Mouse (Mus musculus) colon, adult 2 months (tissue): ENCODE data around the gene Fam129b. TPM values are rescaled to one million over a fixed set of nuclear protein-coding genes. Genes with fewer than 3 reads are reported as not detected.

Experiments used
- polyA plus RNA-seq: library from polyadenylated mRNA; depleted of rRNA; stranded (reverse); fragments of >200 nt; gene quantifications from 2 replicates; pipeline ENCODE4 v1.2.3, GENCODE M21; 2012; rRNA removed

Fam129b gene
- 64.1 and 85.2 TPM in 2 replicates for polyA plus RNA-seq

DNA sequence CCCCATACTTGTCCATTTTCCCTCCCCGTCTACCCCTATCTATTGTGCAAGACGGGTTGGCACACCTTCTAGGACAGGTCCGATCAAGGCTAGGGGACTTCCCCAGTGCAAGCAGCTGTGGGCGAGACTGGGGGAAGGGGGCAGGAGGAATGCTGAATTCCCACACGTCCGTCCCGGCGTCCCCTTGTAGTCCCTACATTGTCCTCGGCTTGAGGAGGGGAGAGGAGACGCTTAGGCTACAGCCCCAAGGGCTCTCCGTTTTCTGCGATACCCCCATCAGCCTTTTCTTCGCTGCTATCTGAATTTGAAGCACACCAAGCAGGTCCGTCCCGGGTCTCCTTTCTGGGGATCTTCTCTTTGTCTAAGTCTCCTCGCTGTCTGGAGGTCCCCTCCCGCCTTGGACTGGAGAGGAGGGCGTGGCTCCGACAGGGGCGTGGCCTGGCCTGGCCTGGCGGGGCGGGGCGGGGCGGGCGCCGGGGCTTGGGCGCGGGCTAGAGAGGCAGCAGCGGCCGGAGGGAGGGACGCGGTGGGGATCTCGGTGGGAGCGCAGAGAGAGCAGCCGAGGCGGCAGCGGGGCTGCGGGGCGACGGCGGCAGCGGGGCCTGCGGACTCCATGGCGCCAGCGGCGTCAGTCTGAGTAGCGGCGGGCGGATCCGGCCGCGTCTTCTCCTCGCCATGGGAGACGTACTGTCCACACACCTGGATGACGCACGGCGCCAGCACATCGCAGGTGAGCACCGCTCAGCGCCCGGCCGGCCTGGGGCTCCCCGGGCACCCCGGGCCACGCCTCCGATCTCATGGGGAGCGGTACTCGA is at the start of gene Fam129b:
TSS of gene Fam129b (plus strand) at position 440 of the 815 bp plus-strand sequence.

DNA sequence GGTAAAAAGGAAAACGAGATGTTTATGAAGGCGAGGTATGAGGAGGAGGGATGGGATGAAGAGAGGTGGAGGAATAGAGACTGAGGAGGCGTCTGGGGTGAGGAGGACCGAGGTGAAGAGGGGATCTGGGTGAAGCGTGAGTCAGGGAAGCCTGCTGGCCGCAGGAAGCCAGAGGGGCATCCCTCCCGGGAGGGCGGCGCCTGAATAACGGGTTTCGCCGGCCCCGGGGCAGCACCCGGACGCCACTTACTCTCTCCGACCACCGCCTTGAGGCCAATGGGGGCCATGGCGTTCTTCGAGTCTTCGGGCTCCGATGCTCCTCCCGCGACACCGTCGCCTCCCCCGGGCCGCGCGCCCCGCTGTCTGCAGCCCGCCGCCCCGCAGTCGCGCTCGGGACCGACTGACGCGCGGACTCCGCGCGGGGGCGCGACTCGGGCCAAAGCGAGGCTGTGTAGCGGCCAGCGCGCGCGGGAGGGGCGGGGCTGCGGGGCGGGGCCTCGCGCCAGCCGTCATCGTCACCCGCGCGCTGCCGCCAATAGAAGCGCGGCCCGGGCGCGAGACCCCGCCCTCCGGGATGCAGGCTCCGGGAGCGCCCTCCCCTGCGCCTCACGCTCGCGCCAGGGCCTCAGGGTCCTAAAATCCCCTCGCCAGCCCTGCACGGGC is 29.0 kb upstream of the Fam129b start, which contains the start of gene Stxbp1:
TSS of gene Stxbp1 (minus strand) at position 441 of the 663 bp plus-strand sequence.

DNA sequence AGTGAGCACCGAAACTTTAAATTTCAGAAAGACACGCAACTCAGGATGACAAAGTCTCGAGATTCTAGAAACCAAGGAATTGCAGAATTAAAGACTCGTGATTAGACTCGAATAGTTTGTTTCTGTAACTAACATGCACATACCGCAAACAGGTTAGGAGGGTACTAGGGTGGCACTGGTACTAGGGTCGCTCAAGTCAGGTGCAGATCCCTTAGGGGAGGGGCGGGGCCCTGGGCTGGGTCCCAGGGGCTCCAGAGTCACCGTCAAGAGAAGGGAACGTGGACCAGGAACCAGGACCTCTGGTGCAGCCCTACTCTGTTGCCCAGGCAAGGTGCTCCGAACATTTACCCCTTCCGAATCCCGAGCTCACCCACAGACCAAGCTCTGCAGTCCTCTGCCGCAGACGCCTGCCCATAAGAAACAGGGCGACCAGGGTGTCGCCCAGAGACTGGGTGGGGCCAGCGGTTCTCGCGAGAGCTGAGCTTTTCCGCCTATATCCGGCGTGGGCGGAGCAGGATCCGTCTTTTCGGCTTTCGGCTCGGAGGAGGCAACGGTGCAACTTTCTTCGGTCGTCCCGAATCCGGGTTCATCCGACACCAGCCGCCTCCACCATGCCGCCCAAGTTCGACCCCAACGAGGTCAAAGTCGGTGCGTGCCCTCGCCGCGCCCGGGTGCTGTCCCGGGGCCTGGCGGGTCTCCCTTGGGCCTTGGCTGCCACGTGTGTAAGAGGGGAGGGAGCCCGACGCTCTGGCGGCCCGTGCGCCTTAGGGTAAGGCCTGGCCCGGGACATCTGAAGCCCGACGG is 85.5 kb downstream of the Fam129b start, which contains the start of the genes Rpl12 and Lrsam1:
TSS of gene Rpl12 (plus strand) at position 368 of the 804 bp plus-strand sequence.
TSS of gene Lrsam1 (minus strand) at position 423 of the 804 bp plus-strand sequence.

Other genes starting within 250 kb of the Fam129b start
- 66.6 and 72.0 TPM in 2 replicates for gene Eng, start 229.5 kb upstream of the Fam129b start, polyA plus RNA-seq
- gene Fpgs, start 172.0 kb upstream of the Fam129b start, polyA plus RNA-seq, result 66.9 and 67.1 TPM in 2 replicates
- 110 and 111 TPM in 2 replicates for gene Cdk9, start 163.0 kb upstream of the Fam129b start, polyA plus RNA-seq
- gene Sh2d3c, start 155.1 kb upstream of the Fam129b start, polyA plus RNA-seq, result 12.3 and 15.6 TPM in 2 replicates
- gene 6330409D20Rik, start 135.1 kb upstream of the Fam129b start, polyA plus RNA-seq, result not detected in 2 replicates
- 106 and 146 TPM in 2 replicates for gene Tor2a, start 118.9 kb upstream of the Fam129b start, polyA plus RNA-seq
- gene Ttc16, start 100.5 kb upstream of the Fam129b start, polyA plus RNA-seq, result 0.50 and 0.93 TPM in 2 replicates
- 55.8 and 75.5 TPM in 2 replicates for gene Ptrh1, start 100.3 kb upstream of the Fam129b start, polyA plus RNA-seq
- gene Cfap157, start 91.7 kb upstream of the Fam129b start, polyA plus RNA-seq, result not detected in 2 replicates
- gene Stxbp1, start 28.9 kb upstream of the Fam129b start, polyA plus RNA-seq, result 14.9 and 17.9 TPM in 2 replicates
- 321 and 410 TPM in 2 replicates for gene Rpl12, start 85.4 kb downstream of the Fam129b start, polyA plus RNA-seq
- gene Lrsam1, start 85.5 kb downstream of the Fam129b start, polyA plus RNA-seq, result 17.5 and 21.1 TPM in 2 replicates
- 65.1 and 86.0 TPM in 2 replicates for gene Slc2a8, start 106.0 kb downstream of the Fam129b start, polyA plus RNA-seq